Mouse (Mus musculus) adrenal gland, adult 18-20 months (tissue): ENCODE data around the gene Dnm3. TPM values are rescaled to one million over a fixed set of nuclear protein-coding genes. Genes with fewer than 3 reads are reported as not detected.

ENCODE experiments used
- DNase-seq, 2 experiments: peaks; one replicate each; pipeline ENCODE4 v3.0.0; 2021 to 2022; ENCODE audit warnings: low spot score in 2 of 2
- total RNA-seq, 2 experiments: library from RNA; stranded (reverse); gene quantifications; 1 replicate in 1 of 2; 2 replicates in 1 of 2; pipeline ENCODE4 v1.2.3; 2021

Dnm3 gene
- total RNA-seq, 2 experiments from 2014 or later = 8.6 to 15.4 TPM

GRCm38 (mm10) chr1:162038431-162038830 lies 439.4 kb downstream of the Dnm3 start:
- DNase-seq = no peak

- peak in 1 of 2 experiments; percentile 32 for DNase-seq
These were observed 439.8 kb downstream of the Dnm3 start for GRCm38 (mm10) chr1:162037968-162038421.

GRCm38 (mm10) chr1:162037185-162037765 lies 440.6 kb downstream of the Dnm3 start:
- no peak for DNase-seq

DNA sequence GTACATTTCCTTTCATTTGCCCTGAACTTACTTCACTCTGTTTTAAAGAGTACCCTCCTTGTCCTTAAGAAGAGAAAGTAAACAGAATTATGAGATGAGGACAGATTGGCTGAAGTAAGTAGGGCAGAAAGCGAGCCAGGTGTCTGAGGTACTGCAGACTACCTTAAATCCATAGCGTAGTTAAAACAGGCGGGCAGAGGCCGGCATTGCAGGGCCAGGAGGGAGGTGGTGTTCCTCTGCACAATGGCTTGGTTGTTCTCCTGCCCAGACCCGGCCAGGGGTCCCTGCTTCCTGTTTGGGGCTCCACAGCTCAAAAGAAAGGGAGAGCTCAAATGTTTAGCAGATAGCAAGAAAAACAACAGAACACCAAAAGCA lies 441.4 kb downstream of the Dnm3 start:
- DNase-seq = no peak

DNA sequence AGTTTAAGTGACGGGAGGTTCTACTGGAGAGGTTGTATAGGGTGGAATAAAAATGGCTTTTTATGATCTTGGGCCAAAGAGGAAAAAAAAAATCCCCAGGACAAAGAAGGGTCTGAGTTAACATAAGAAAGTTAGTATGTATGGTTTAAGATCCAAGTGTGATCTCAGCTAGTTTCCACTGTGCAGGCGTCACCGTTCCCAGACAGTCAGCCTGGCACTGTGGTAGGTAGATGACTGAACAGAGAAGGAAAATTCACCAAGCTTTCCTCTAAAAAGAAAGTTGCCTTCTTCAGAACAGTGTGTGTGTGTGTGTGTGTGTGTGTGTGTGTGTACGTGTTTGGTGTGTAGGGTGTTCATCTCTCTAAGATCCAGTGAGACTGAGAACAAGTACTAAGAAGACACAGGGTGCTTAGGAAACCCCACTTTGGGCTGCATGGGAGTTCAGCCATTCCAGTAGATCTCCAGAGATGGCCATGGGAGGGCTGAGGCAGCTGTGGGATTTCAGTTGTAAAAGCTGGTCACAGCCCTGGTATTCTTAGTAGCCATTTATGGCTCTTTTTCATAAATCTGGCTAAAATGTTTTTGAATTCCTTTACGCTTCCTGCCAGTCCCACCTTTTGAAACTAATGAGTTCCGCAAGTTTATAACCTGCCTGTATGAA lies 441.9 kb downstream of the Dnm3 start:
- no peak for DNase-seq

DNA sequence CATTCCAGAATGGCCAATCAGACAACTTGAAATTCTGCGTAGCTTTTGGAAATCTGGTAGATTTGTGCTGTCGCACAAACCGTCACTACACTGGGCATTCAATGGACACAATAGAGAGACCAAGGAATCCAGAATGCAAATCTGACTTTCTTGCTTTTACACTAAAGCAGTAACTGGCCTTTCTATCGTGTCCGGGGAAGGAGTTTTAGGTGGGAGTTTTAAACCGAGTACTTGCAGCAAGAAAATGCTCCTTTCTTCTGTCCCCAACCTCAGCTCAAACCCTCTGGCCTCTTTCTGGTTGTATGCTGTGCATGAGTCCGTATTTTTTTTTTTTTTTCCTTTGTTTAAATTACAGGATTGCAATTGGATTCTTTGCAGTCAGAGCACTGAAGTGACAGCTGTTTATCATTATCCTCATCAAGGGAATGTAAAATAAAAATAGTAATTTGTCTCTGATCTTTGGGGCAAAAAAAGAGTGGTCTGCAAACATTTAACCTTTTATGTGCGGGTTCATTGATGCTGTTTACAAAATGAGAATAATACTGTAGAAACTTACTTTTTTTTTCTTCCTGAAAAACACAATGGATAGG lies 454.1 kb downstream of the Dnm3 start:
- no peak for DNase-seq

- no peak for DNase-seq
These were observed 457.1 kb downstream of the Dnm3 start for GRCm38 (mm10) chr1:162020766-162021165.

DNA sequence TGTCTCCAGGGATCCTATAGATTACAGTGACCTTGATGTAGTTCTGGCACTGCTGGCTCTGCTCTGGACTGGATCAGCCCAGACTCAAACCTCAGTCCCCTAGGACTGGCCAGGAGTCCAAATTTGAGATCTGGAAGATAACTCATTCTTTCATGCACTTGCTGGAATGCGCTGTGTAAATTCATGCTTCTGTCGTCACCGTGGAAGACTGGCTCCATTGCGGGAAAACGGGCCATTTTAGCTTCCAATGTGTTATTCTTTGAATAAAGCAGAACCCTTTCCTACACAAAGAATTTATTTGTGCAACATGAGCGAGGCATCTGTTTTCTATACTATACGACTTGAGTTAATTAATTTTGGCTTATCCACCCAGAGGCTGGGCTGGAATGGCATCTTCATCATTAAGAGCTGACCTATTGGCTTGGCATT lies 457.5 kb downstream of the Dnm3 start:
- DNase-seq = no peak

GRCm38 (mm10) chr1:162018601-162018977 lies 459.2 kb downstream of the Dnm3 start:
- no peak for DNase-seq

DNA sequence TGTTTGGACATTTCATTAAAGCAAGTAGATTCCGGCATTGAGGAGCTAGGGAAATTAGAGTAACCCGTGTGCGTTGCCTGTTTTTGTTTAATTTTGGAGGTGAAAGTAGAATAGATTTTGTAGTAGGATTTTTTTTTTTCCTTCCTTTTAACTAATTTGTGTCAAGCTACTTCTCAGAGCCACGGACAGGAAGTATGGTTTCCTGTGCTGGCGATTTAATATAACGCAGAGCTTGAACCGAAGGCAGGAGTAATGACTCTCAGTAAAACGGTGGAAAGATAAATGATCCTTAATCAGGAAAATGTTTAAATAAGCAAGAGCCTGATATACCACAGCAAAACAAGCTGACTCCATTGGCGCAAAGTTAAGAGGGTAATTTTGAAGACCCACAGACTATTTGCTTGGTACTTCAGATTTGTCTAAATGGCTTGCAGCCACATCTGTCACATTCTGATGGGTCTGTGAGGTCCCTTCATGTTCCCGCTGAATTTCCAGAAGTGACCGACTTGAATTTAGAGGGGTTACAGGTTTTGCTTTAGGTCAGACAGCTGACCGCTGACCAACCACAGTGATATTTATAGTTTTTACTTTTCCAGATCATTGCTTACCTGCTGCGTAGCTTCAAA lies 459.7 kb downstream of the Dnm3 start:
- no peak for DNase-seq

DNA sequence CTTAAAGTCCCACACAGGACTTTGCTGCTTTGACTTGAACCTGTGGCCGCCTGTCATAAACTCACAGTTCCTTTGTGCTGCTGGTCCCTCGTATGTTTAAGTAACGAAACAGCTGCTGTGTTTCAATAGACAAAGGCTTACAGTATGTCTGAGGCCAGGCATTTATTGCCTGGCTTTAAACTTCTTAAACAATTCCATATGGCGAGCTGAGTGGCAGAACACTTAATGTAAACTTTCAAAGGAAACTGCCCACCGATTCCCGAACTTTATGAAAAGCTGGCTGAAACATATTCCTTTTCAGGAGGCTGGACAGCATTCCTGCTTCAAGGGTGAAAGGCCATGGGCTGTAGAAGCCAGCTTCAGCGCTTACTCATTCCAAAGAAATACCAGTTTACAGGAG lies 460.9 kb downstream of the Dnm3 start:
- DNase-seq = no peak

DNA sequence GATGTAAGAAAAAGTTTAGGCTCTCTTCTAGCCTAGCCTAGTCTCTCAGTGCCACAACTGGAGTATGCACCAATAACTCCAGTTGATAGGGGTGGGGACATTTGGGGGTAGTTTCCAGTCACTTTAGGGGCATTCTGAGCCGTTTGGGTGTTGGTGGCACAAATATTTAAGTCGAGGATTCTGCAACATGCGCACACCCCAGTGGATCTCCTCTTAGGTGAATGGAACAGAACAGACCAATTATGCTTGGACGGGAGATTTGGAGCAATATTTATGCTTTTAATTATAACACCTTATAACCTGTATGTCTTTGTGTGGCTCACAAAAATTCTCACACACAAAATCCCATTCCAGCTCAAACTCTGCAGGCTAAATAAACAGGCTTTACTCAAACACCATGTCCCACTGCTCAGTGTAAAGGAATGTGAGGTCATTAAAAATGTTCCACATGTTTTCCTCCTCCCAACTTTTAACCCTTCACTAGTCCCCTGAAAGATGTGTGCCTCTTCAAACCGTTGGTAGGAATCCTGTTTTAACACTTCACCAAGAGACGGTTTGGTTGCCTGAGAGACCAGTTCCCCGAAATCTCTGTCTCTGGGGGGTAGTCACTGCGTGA lies 462.5 kb downstream of the Dnm3 start:
- DNase-seq = no peak

GRCm38 (mm10) chr1:162013561-162013960 lies 464.3 kb downstream of the Dnm3 start:
- DNase-seq = no peak

- no peak for DNase-seq
These were observed 466.1 kb downstream of the Dnm3 start for GRCm38 (mm10) chr1:162011523-162012245.

DNA sequence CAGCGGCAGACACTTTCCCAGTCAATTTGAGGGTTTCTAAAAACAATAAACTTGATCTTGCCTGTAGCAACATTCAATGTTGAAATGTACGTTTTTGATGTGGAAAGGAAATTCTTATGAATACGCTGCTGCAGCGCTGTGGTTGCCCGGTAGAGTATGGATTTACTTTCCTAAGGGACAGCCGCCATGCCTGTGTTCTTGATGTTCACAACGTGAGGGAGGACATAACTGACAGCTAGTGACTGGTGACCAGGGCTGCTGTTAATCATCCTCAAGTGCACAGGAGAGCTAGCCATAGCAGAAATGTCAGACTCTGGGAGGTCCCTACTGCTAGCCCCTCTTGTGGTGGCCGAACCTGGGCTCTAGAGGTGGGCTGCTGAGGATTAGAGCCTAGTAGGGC lies 468.7 kb downstream of the Dnm3 start:
- no peak for DNase-seq

- DNase-seq = no peak
These were observed 469.2 kb downstream of the Dnm3 start for GRCm38 (mm10) chr1:162008631-162009067.

GRCm38 (mm10) chr1:162008208-162008607 lies 469.6 kb downstream of the Dnm3 start:
- no peak for DNase-seq

DNA sequence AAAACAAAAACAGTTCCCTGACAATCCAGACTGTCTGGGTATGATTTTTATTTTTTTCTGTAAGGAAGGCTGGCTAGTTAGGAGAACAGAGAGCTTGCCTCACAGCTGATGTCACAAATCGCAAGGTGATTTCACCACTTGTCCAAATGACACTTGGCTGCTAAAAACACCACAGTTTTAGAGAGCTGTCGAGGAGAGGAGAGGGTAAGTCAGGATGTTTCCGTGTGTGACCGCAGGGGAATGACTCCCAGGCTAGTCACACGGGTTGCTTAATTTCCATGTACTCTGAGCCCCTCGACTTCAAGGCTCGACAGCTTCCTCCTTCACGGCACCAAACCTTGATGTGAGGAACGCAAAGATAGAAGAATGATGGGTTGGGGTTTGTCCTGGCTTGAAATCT lies 471.7 kb downstream of the Dnm3 start:
- DNase-seq = no peak

- DNase-seq = peak; percentile 16 to 32
These were observed 472.7 kb downstream of the Dnm3 start for GRCm38 (mm10) chr1:162004821-162005770.

GRCm38 (mm10) chr1:162004518-162004780 lies 473.4 kb downstream of the Dnm3 start:
- no peak for DNase-seq
